Mouse (Mus musculus): ENCODE data around the gene Frmd6. TPM values are rescaled to one million over a fixed set of nuclear protein-coding genes. Genes with fewer than 3 reads are reported as not detected.

The Frmd6 gene
- polyA plus RNA-seq, 1 experiment from 2014 or later, result 6.8 TPM

- no peak overlapping the region for H3K27ac ChIP-seq
- H3K9me3 ChIP-seq (replicated peaks), result no peaks in the 10 kb centered on the region
- H3K4me1 ChIP-seq, result peaks cover 9% of the 10 kb centered on the region
- no peak overlapping the region for H3K9ac ChIP-seq
- no peaks in the 10 kb centered on the region for H3K36me3 ChIP-seq (ENCODE audit: poor library complexity, severe bottlenecking)
- no peaks in the 10 kb centered on the region for H3K27me3 ChIP-seq
- H3K4me3 ChIP-seq, result no peak overlapping the region
- WGBS, result 31% methylated on average over 16 of the region's 16 CpGs
- no peak overlapping the region for H3K4me2 ChIP-seq
- peak; percentile 53; the same call in 1 of the 2 replicates for ATAC-seq
Measured at GRCm38 (mm10) chr12:70794543-70795388, 30.5 kb upstream of the Frmd6 start.

- WGBS, result 92% methylated on average over 3 of the region's 3 CpGs
- H3K9ac ChIP-seq, result no peak overlapping the region
- H3K9me3 ChIP-seq (replicated peaks), result no peaks in the 10 kb centered on the region
- no peaks in the 10 kb centered on the region for H3K27me3 ChIP-seq
- no peak overlapping the region for H3K27ac ChIP-seq
- H3K4me1 ChIP-seq, result peaks cover 9% of the 10 kb centered on the region
- H3K4me3 ChIP-seq, result no peak overlapping the region
- H3K4me2 ChIP-seq, result no peak overlapping the region
- no peak for ATAC-seq
- no peaks in the 10 kb centered on the region for H3K36me3 ChIP-seq (ENCODE audit: poor library complexity, severe bottlenecking)
Measured at GRCm38 (mm10) chr12:70795389-70795711, 30.0 kb upstream of the Frmd6 start.

- no peaks in the 10 kb centered on the region for H3K9me3 ChIP-seq (replicated peaks)
- no peaks in the 10 kb centered on the region for H3K27me3 ChIP-seq
- no peak overlapping the region for H3K4me3 ChIP-seq
- 86% methylated on average over 8 of the region's 8 CpGs for WGBS
- no peak for ATAC-seq
- H3K9ac ChIP-seq, result no peak overlapping the region
- H3K4me2 ChIP-seq, result no peak overlapping the region
- H3K27ac ChIP-seq, result no peak overlapping the region
- no peaks in the 10 kb centered on the region for H3K36me3 ChIP-seq (ENCODE audit: poor library complexity, severe bottlenecking)
- H3K4me1 ChIP-seq, result peaks cover 9% of the 10 kb centered on the region
Measured at GRCm38 (mm10) chr12:70798496-70798895, 26.8 kb upstream of the Frmd6 start.

GRCm38 (mm10) chr12:70799231-70800002 is 25.9 kb upstream of the Frmd6 start:
- Histone ChIP-seq H3K9me3 (replicated peaks) (no peaks in the 10 kb centered on the region), H3K27ac (no peak overlapping the region), H3K9ac (no peak overlapping the region), H3K4me3 (no peak overlapping the region), H3K27me3 (no peaks in the 10 kb centered on the region), H3K4me1 (peaks cover 8% of the 10 kb centered on the region), H3K36me3 (ENCODE audit: poor library complexity, severe bottlenecking) (no peaks in the 10 kb centered on the region), H3K4me2 (no peak overlapping the region)
- ATAC-seq, result no peak
- 54% methylated on average over 19 of the region's 19 CpGs for WGBS

GRCm38 (mm10) chr12:70800086-70800485 is 25.2 kb upstream of the Frmd6 start:
- H3K9ac ChIP-seq, result no peak overlapping the region
- no peak overlapping the region for H3K4me2 ChIP-seq
- no peak for ATAC-seq
- no peaks in the 10 kb centered on the region for H3K27me3 ChIP-seq
- 87% methylated on average over 8 of the region's 8 CpGs for WGBS
- H3K9me3 ChIP-seq (replicated peaks), result no peaks in the 10 kb centered on the region
- no peaks in the 10 kb centered on the region for H3K36me3 ChIP-seq (ENCODE audit: poor library complexity, severe bottlenecking)
- H3K4me3 ChIP-seq, result no peak overlapping the region
- peaks cover 1% of the 10 kb centered on the region for H3K4me1 ChIP-seq
- H3K27ac ChIP-seq, result no peak overlapping the region

GRCm38 (mm10) chr12:70801361-70801760 is 24.0 kb upstream of the Frmd6 start:
- no peaks in the 10 kb centered on the region for H3K36me3 ChIP-seq (ENCODE audit: poor library complexity, severe bottlenecking)
- H3K27me3 ChIP-seq, result no peaks in the 10 kb centered on the region
- H3K9ac ChIP-seq, result no peak overlapping the region
- H3K27ac ChIP-seq, result no peak overlapping the region
- WGBS, result 84% methylated on average over 8 of the region's 8 CpGs
- no peaks in the 10 kb centered on the region for H3K4me1 ChIP-seq
- no peak for ATAC-seq
- no peaks in the 10 kb centered on the region for H3K9me3 ChIP-seq (replicated peaks)
- no peak overlapping the region for H3K4me3 ChIP-seq
- H3K4me2 ChIP-seq, result no peak overlapping the region

GRCm38 (mm10) chr12:70803494-70803893 is 21.8 kb upstream of the Frmd6 start:
- 86% methylated on average over 4 of the region's 4 CpGs for WGBS
- no peaks in the 10 kb centered on the region for H3K27me3 ChIP-seq
- H3K9ac ChIP-seq, result no peak overlapping the region
- H3K4me2 ChIP-seq, result no peak overlapping the region
- no peaks in the 10 kb centered on the region for H3K36me3 ChIP-seq (ENCODE audit: poor library complexity, severe bottlenecking)
- no peak for ATAC-seq
- no peaks in the 10 kb centered on the region for H3K9me3 ChIP-seq (replicated peaks)
- no peaks in the 10 kb centered on the region for H3K4me1 ChIP-seq
- H3K4me3 ChIP-seq, result no peak overlapping the region
- no peak overlapping the region for H3K27ac ChIP-seq

GRCm38 (mm10) chr12:70804989-70805388 is 20.3 kb upstream of the Frmd6 start:
- Histone ChIP-seq H3K9ac (no peak overlapping the region), H3K27ac (no peak overlapping the region), H3K4me1 (no peaks in the 10 kb centered on the region), H3K27me3 (no peaks in the 10 kb centered on the region), H3K4me3 (no peak overlapping the region), H3K9me3 (replicated peaks) (no peaks in the 10 kb centered on the region), H3K4me2 (no peak overlapping the region), H3K36me3 (ENCODE audit: poor library complexity, severe bottlenecking) (no peaks in the 10 kb centered on the region)
- 67% methylated on average over 2 of the region's 2 CpGs for WGBS
- ATAC-seq, result no peak

GRCm38 (mm10) chr12:70807543-70807942 is 17.8 kb upstream of the Frmd6 start:
- WGBS, result 74% methylated on average over 5 of the region's 5 CpGs
- Histone ChIP-seq H3K4me3 (no peak overlapping the region), H3K27ac (no peak overlapping the region), H3K4me2 (no peak overlapping the region), H3K4me1 (no peaks in the 10 kb centered on the region), H3K27me3 (no peaks in the 10 kb centered on the region), H3K9ac (no peak overlapping the region), H3K9me3 (replicated peaks) (no peaks in the 10 kb centered on the region), H3K36me3 (ENCODE audit: poor library complexity, severe bottlenecking) (no peaks in the 10 kb centered on the region)
- ATAC-seq, result no peak

- H3K4me1 ChIP-seq, result no peaks in the 10 kb centered on the region
- H3K36me3 ChIP-seq (ENCODE audit: poor library complexity, severe bottlenecking), result no peaks in the 10 kb centered on the region
- H3K27ac ChIP-seq, result no peak overlapping the region
- WGBS, result 79% methylated on average over 6 of the region's 6 CpGs
- H3K4me3 ChIP-seq, result no peak overlapping the region
- no peak overlapping the region for H3K9ac ChIP-seq
- no peaks in the 10 kb centered on the region for H3K9me3 ChIP-seq (replicated peaks)
- H3K27me3 ChIP-seq, result no peaks in the 10 kb centered on the region
- ATAC-seq, result no peak
- H3K4me2 ChIP-seq, result no peak overlapping the region
Measured at GRCm38 (mm10) chr12:70807975-70808374, 17.3 kb upstream of the Frmd6 start.

- WGBS, result 85% methylated on average over 2 of the region's 2 CpGs
- Histone ChIP-seq H3K4me3 (no peak overlapping the region), H3K27me3 (no peaks in the 10 kb centered on the region), H3K27ac (no peak overlapping the region), H3K4me1 (no peaks in the 10 kb centered on the region), H3K36me3 (ENCODE audit: poor library complexity, severe bottlenecking) (no peaks in the 10 kb centered on the region), H3K9ac (no peak overlapping the region), H3K4me2 (no peak overlapping the region), H3K9me3 (replicated peaks) (no peaks in the 10 kb centered on the region)
- ATAC-seq, result no peak
Measured at GRCm38 (mm10) chr12:70809957-70810356, 15.4 kb upstream of the Frmd6 start.

- ATAC-seq, result no peak
- Histone ChIP-seq H3K4me3 (no peak overlapping the region), H3K27me3 (no peaks in the 10 kb centered on the region), H3K27ac (no peak overlapping the region), H3K4me1 (no peaks in the 10 kb centered on the region), H3K9me3 (replicated peaks) (no peaks in the 10 kb centered on the region), H3K9ac (no peak overlapping the region), H3K36me3 (ENCODE audit: poor library complexity, severe bottlenecking) (no peaks in the 10 kb centered on the region), H3K4me2 (no peak overlapping the region)
- 88% methylated on average over 6 of the region's 6 CpGs for whole genome bisulfite sequencing
Measured at GRCm38 (mm10) chr12:70811772-70812171, 13.5 kb upstream of the Frmd6 start.

All from forebrain, embryonic 13.5 days (tissue).